Mouse (Mus musculus) ovary, adult 18-20 months (tissue): ENCODE measurements around the gene Atad2b.
"Not testable (repeated sequence)": the region's sequence is repeated elsewhere in the genome, so short reads cannot be mapped to it uniquely, and the experiment has no call there.

Source experiments
- DNase-seq: peaks from one replicate; pipeline ENCODE4 v3.0.0; 2022; ENCODE audit warnings: low spot score, mixed read lengths

Gene Atad2b

GRCm38 (mm10) chr12:4910496-4910895 lies 6.7 kb upstream of the Atad2b start:
- DNase-seq: not testable (repeated sequence)

GRCm38 (mm10) chr12:4911716-4912115 lies 5.4 kb upstream of the Atad2b start:
- DNase-seq: no peak

- DNase-seq: no peak
Observed at GRCm38 (mm10) chr12:4914441-4914840, 2.7 kb upstream of the Atad2b start.

- DNase-seq: no peak
Observed at GRCm38 (mm10) chr12:4914944-4915343, 2.2 kb upstream of the Atad2b start.

GRCm38 (mm10) chr12:4917805-4918591 lies 845 bp downstream of the Atad2b start:
- peak; percentile 27 for DNase-seq

- DNase-seq: no peak
Observed at GRCm38 (mm10) chr12:4928197-4928596, 11.0 kb downstream of the Atad2b start.

GRCm38 (mm10) chr12:4930820-4931548 lies 13.8 kb downstream of the Atad2b start:
- no peak for DNase-seq

GRCm38 (mm10) chr12:4952272-4952671 lies 35.1 kb downstream of the Atad2b start:
- DNase-seq: no peak

GRCm38 (mm10) chr12:4953156-4953555 lies 36.0 kb downstream of the Atad2b start:
- no peak for DNase-seq

- no peak for DNase-seq
Observed at GRCm38 (mm10) chr12:4972939-4973338, 55.8 kb downstream of the Atad2b start.

- DNase-seq: no peak
Observed at GRCm38 (mm10) chr12:4978324-4978723, 61.2 kb downstream of the Atad2b start.

GRCm38 (mm10) chr12:4996981-4997380 lies 79.8 kb downstream of the Atad2b start:
- DNase-seq: no peak

GRCm38 (mm10) chr12:5005338-5005737 lies 88.2 kb downstream of the Atad2b start:
- no peak for DNase-seq

GRCm38 (mm10) chr12:5005776-5006175 lies 88.6 kb downstream of the Atad2b start:
- DNase-seq: not testable (repeated sequence)

- not testable (repeated sequence) for DNase-seq
Observed at GRCm38 (mm10) chr12:5008638-5009037, 91.5 kb downstream of the Atad2b start.

- no peak for DNase-seq
Observed at GRCm38 (mm10) chr12:5025226-5025861, 108.2 kb downstream of the Atad2b start.

GRCm38 (mm10) chr12:5029035-5029434 lies 111.9 kb downstream of the Atad2b start:
- DNase-seq: no peak

GRCm38 (mm10) chr12:5038008-5038407 lies 120.9 kb downstream of the Atad2b start:
- no peak for DNase-seq

- no peak for DNase-seq
Observed at GRCm38 (mm10) chr12:5044141-5044540, 127.0 kb downstream of the Atad2b start.

- DNase-seq: no peak
Observed at GRCm38 (mm10) chr12:5048104-5048503, 131.0 kb downstream of the Atad2b start.

GRCm38 (mm10) chr12:5067590-5067989 lies 150.4 kb downstream of the Atad2b start:
- no peak for DNase-seq

- no peak for DNase-seq
Observed at GRCm38 (mm10) chr12:5070131-5070530, 153.0 kb downstream of the Atad2b start.

GRCm38 (mm10) chr12:5073191-5073590 lies 156.0 kb downstream of the Atad2b start:
- no peak for DNase-seq
